Mouse (Mus musculus): Measurements from ENCODE around the gene Serp2. TPM values are rescaled to one million over a fixed set of nuclear protein-coding genes. Genes with fewer than 3 reads are reported as not detected.
A peak's percentile ranks its signal among the peaks of the same experiment; 100 is the strongest.

Serp2 gene
- polyA plus RNA-seq, 1 experiment = 1.0 TPM

GRCm38 (mm10) chr14:76513395-76514049 lies 43.2 kb downstream of the Serp2 start:
- WGBS = 54% methylated on average over 11 of the region's 11 CpGs
- DNase-seq = peak; percentile 51
- H3K4me3 ChIP-seq (ENCODE audit: insufficient read depth, low read depth, low read length) = no peak overlapping the region

GRCm38 (mm10) chr14:76511971-76512370 lies 44.7 kb downstream of the Serp2 start:
- Histone ChIP-seq H3K27ac (ENCODE audit: insufficient read depth, low read depth, low read length) (no peak overlapping the region), H3K27me3 (replicated peaks; ENCODE audit: control insufficient read depth, insufficient read depth, low read length) (no peaks in the 10 kb centered on the region), H3K4me3 (ENCODE audit: insufficient read depth, low read depth, low read length) (no peak overlapping the region), H3K36me3 (ENCODE audit: control insufficient read depth, insufficient read depth, low read length) (peaks cover under 1% of the 10 kb centered on the region; the same call in 1 of the 2 replicates), H3K4me1 (ENCODE audit: control insufficient read depth, insufficient read depth, low read length) (peaks cover 3% of the 10 kb centered on the region; the same call in 1 of the 2 replicates)
- WGBS = 86% methylated on average over 7 of the region's 7 CpGs
- TF ChIP-seq POLR2A (IDR thresholded peaks at IDR 0.05; ENCODE audit: low read depth, low read length) (no peak), CTCF (conservative IDR thresholded peaks at IDR 0.05; ENCODE audit: insufficient read depth, insufficient read length, low read depth, low read length) (no peak)
- no peak for DNase-seq

More at GRCm38 (mm10) chr14:76513395-76514049, 43.2 kb downstream of the Serp2 start:
- TF ChIP-seq CTCF (conservative IDR thresholded peaks at IDR 0.05; ENCODE audit: insufficient read depth, insufficient read length, low read depth, low read length) = no peak
- no peak for TF ChIP-seq POLR2A (IDR thresholded peaks at IDR 0.05; ENCODE audit: low read depth, low read length)
- Histone ChIP-seq H3K27ac (ENCODE audit: insufficient read depth, low read depth, low read length) (no peak overlapping the region), H3K27me3 (replicated peaks; ENCODE audit: control insufficient read depth, insufficient read depth, low read length) (no peaks in the 10 kb centered on the region), H3K4me1 (ENCODE audit: control insufficient read depth, insufficient read depth, low read length) (no peaks in the 10 kb centered on the region), H3K36me3 (ENCODE audit: control insufficient read depth, insufficient read depth, low read length) (no peaks in the 10 kb centered on the region)

GRCm38 (mm10) chr14:76508701-76509100 lies 48.0 kb downstream of the Serp2 start:
- Histone ChIP-seq H3K27me3 (replicated peaks; ENCODE audit: control insufficient read depth, insufficient read depth, low read length) (no peaks in the 10 kb centered on the region), H3K27ac (ENCODE audit: insufficient read depth, low read depth, low read length) (no peak overlapping the region), H3K36me3 (ENCODE audit: control insufficient read depth, insufficient read depth, low read length) (peaks cover 6% of the 10 kb centered on the region; the same call in 1 of the 2 replicates), H3K4me3 (ENCODE audit: insufficient read depth, low read depth, low read length) (no peak overlapping the region), H3K4me1 (ENCODE audit: control insufficient read depth, insufficient read depth, low read length) (peaks cover 3% of the 10 kb centered on the region; the same call in 1 of the 2 replicates)
- 45% methylated on average over 10 of the region's 10 CpGs for WGBS
- TF ChIP-seq CTCF (conservative IDR thresholded peaks at IDR 0.05; ENCODE audit: insufficient read depth, insufficient read length, low read depth, low read length) (no peak), POLR2A (IDR thresholded peaks at IDR 0.05; ENCODE audit: low read depth, low read length) (no peak)
- peak; percentile 45 for DNase-seq

- H3K36me3 ChIP-seq (ENCODE audit: control insufficient read depth, insufficient read depth, low read length) = peaks cover 6% of the 10 kb centered on the region; the same call in 1 of the 2 replicates
- H3K4me3 ChIP-seq (ENCODE audit: insufficient read depth, low read depth, low read length) = no peak overlapping the region
- DNase-seq = no peak
- H3K4me1 ChIP-seq (ENCODE audit: control insufficient read depth, insufficient read depth, low read length) = peaks cover 6% of the 10 kb centered on the region; the same call in 1 of the 2 replicates
- WGBS = 48% methylated on average over 9 of the region's 9 CpGs
- H3K27me3 ChIP-seq (replicated peaks; ENCODE audit: control insufficient read depth, insufficient read depth, low read length) = no peaks in the 10 kb centered on the region
- no peak overlapping the region for H3K27ac ChIP-seq (ENCODE audit: insufficient read depth, low read depth, low read length)
- TF ChIP-seq CTCF (conservative IDR thresholded peaks at IDR 0.05; ENCODE audit: insufficient read depth, insufficient read length, low read depth, low read length) (no peak), POLR2A (IDR thresholded peaks at IDR 0.05; ENCODE audit: low read depth, low read length) (no peak)
Observed at GRCm38 (mm10) chr14:76507804-76508500, 48.7 kb downstream of the Serp2 start.

- TF ChIP-seq CTCF (conservative IDR thresholded peaks at IDR 0.05; ENCODE audit: insufficient read depth, insufficient read length, low read depth, low read length) (no peak), POLR2A (IDR thresholded peaks at IDR 0.05; ENCODE audit: low read depth, low read length) (no peak)
- H3K4me1 ChIP-seq (ENCODE audit: control insufficient read depth, insufficient read depth, low read length) = peaks cover 6% of the 10 kb centered on the region; the same call in 1 of the 2 replicates
- 62% methylated on average over 7 of the region's 7 CpGs for WGBS
- H3K36me3 ChIP-seq (ENCODE audit: control insufficient read depth, insufficient read depth, low read length) = peaks cover 6% of the 10 kb centered on the region; the same call in 1 of the 2 replicates
- no peak for DNase-seq
- no peak overlapping the region for H3K4me3 ChIP-seq (ENCODE audit: insufficient read depth, low read depth, low read length)
- H3K27ac ChIP-seq (ENCODE audit: insufficient read depth, low read depth, low read length) = no peak overlapping the region
- H3K27me3 ChIP-seq (replicated peaks; ENCODE audit: control insufficient read depth, insufficient read depth, low read length) = no peaks in the 10 kb centered on the region
Observed at GRCm38 (mm10) chr14:76507357-76507756, 49.3 kb downstream of the Serp2 start.

- H3K36me3 ChIP-seq (ENCODE audit: control insufficient read depth, insufficient read depth, low read length) = peaks cover 6% of the 10 kb centered on the region; the same call in 1 of the 2 replicates
- 27% methylated on average over 27 of the region's 27 CpGs for WGBS
- peak overlapping the region; percentile 83 for H3K4me3 ChIP-seq (ENCODE audit: insufficient read depth, low read depth, low read length)
- H3K27ac ChIP-seq (ENCODE audit: insufficient read depth, low read depth, low read length) = peak overlapping the region; percentile 72
- H3K4me1 ChIP-seq (ENCODE audit: control insufficient read depth, insufficient read depth, low read length) = peaks cover 6% of the 10 kb centered on the region; the same call in 1 of the 2 replicates
- TF ChIP-seq POLR2A (IDR thresholded peaks at IDR 0.05; ENCODE audit: low read depth, low read length) = no peak
- no peak for TF ChIP-seq CTCF (conservative IDR thresholded peaks at IDR 0.05; ENCODE audit: insufficient read depth, insufficient read length, low read depth, low read length)
- H3K27me3 ChIP-seq (replicated peaks; ENCODE audit: control insufficient read depth, insufficient read depth, low read length) = no peaks in the 10 kb centered on the region
- DNase-seq = no peak
Observed at GRCm38 (mm10) chr14:76506425-76507205, 50.1 kb downstream of the Serp2 start.
